Mouse (Mus musculus) kidney, postnatal 0 days (tissue): ENCODE results near the gene Krtap6-1. TPM values are rescaled to one million over a fixed set of nuclear protein-coding genes. Genes with fewer than 3 reads are reported as not detected.
"Not testable (repeated sequence)": the region's sequence is repeated elsewhere in the genome, so short reads cannot be mapped to it uniquely, and the experiment has no call there.

Experiments
- ATAC-seq: fragments of 200-750 bp; cut with Nextera tagmentation; replicated peaks from 2 replicates; pipeline ENCODE4 v1.8.0; 2017; ENCODE audit warnings: low read depth, moderate number of reproducible peaks, moderate TSS enrichment, moderate library complexity; ENCODE audit not compliant: low FRiP score
- DNase-seq: peaks from one replicate; pipeline ENCODE4 v3.0.0-alpha.2; 2016; ENCODE audit warnings: low spot score
- H3K27ac ChIP-seq: fragments of 300-500 bp; sonication (generic); 2 replicates; pipeline ENCODE4 v1.5.1; 2014; ENCODE audit warnings: mild to moderate bottlenecking
- H3K27me3 ChIP-seq: fragments of 300-500 bp; sonication (generic); 2 replicates; pipeline ENCODE4 v1.6.1; 2014; ENCODE audit warnings: low read length, mixed read lengths; ENCODE audit not compliant: insufficient read depth
- H3K36me3 ChIP-seq: fragments of 300-500 bp; sonication (generic); 2 replicates; pipeline ENCODE4 v1.6.1; 2014; ENCODE audit warnings: low read length, mixed read lengths; ENCODE audit not compliant: insufficient read depth
- H3K4me1 ChIP-seq: fragments of 300-500 bp; sonication (generic); replicated peaks from 2 replicates; pipeline ENCODE4 v1.6.1; 2014; ENCODE audit warnings: antibody characterized with exemption, low read length, mixed read lengths; ENCODE audit not compliant: insufficient read depth
- H3K4me2 ChIP-seq: fragments of 300-500 bp; sonication (generic); 2 replicates; pipeline ENCODE4 v1.6.1; 2014; ENCODE audit warnings: mild to moderate bottlenecking, low read length, moderate library complexity, mixed read lengths
- H3K4me3 ChIP-seq: fragments of 300-500 bp; sonication (generic); replicated peaks from 2 replicates; pipeline ENCODE4 v1.5.1; 2014; ENCODE audit warnings: low read depth, low read length
- H3K9ac ChIP-seq: fragments of 300-500 bp; sonication (generic); 2 replicates; pipeline ENCODE4 v1.6.1; 2014; ENCODE audit warnings: low read depth, low read length
- H3K9me3 ChIP-seq: fragments of 300-500 bp; sonication (generic); replicated peaks from 2 replicates; pipeline ENCODE4 v1.6.1; 2016; ENCODE audit warnings: low read length, inconsistent platforms, mixed read lengths
- CTCF ChIP-seq: IDR thresholded peaks from 2 replicates; pipeline ENCODE4 v1.5.1; 2016; ENCODE audit warnings: antibody characterized with exemption, low read depth, mild to moderate bottlenecking, moderate library complexity
- WGBS: fragments of 180-500 bp; shearing (Covaris S2); extraction: QIAGEN DNeasy Blood & Tissue Kit; methylation state at CpG from one replicate; pipeline ENCODE4 v1.1.7; 2014; 5-methylcytosine and 5-hydroxymethylcytosine counted together
- polyA plus RNA-seq: library from polyadenylated mRNA; unstranded; fragments of >200 nt; fragmentation: Nextera tagmentation; extraction: Ambion mirVana; gene quantifications from 2 replicates; pipeline ENCODE4 v1.2.1, GENCODE M21; 2015

Gene Krtap6-1
- not detected in 2 replicates for polyA plus RNA-seq

DNA sequence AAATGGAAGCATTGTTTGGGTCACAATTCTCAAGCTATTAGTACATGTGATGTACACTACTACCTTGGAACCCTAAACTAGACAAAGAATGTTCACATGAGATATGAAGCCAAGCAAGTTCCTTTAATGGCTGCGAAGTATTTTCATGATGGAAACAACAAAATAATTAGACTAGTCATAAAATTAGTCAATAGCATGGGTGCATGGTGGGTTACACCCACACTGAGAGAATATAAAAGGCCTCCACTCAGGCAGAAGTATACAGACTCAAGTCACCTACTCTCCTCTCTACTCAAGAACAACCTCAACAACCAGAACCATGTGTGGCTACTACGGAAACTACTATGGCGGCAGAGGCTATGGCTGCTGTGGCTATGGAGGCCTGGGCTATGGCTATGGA, at the start of gene Krtap6-1:
TSS of gene Krtap6-1 (plus strand) at position 301 of the 400 bp plus-strand sequence.
- ATAC-seq, H3K36me3 ChIP-seq, DNase-seq, H3K9ac ChIP-seq, H3K4me3 ChIP-seq, H3K27me3 ChIP-seq, H3K9me3 ChIP-seq, H3K4me2 ChIP-seq, H3K27ac ChIP-seq, H3K4me1 ChIP-seq: not testable (repeated sequence)
- WGBS, result 91% methylated on average over 3 of the region's 3 CpGs

DNA sequence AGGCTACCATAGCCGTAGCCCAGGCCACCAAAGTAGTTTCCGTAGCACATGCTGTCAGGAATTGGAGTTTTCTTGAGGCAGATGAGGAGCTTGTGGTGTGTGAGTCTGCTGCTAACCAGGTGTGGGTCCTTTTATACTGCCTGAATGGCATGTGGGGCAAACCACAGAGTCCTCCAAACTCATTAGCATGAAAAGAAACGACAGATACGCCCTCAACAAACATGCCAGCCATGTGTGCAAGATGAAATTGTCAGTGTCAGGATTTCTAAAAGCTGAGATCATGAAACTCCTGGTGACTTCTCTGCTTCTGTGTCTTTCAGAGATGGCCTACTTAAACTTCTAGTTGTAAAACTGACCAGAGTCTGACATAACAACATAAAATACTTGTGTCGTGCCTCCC, 20.8 kb upstream of the Krtap6-1 start, which contains the start of gene Krtap22-2:
TSS of gene Krtap22-2 (minus strand) at position 101 of the 400 bp plus-strand sequence.
- H3K27me3 ChIP-seq, result no peaks in the 10 kb centered on the region
- WGBS, result 81% methylated on average over 5 of the region's 5 CpGs
- ATAC-seq, result no peak
- H3K9ac ChIP-seq, result no peak within 1 kb of the TSS
- no peaks in the 10 kb centered on the region for H3K36me3 ChIP-seq
- H3K4me3 ChIP-seq, result no peak within 1 kb of the TSS
- no peak for DNase-seq
- no peaks in the 10 kb centered on the region for H3K4me1 ChIP-seq
- H3K27ac ChIP-seq, result no peak within 1 kb of the TSS
- no peak for TF ChIP-seq CTCF
- no peak within 1 kb of the TSS for H3K4me2 ChIP-seq
- H3K9me3 ChIP-seq, result no peaks in the 10 kb centered on the region

DNA sequence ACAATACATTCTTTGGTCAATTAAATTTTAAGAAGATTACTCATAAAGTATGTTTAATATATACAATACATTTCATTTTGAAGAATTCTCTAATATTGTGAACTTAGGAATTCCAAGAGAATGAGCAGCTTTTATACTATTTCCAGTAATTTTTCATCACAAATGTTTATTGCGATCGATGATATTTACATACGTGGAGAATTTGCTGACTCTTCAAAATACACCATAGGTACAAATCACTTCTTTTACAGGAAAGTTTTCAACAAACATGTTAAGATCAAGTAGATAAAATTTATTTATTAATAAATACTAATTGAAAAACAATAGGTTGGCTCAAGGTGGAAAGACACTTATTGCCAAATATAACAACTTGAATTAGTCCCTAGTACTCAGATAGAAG, 17.5 kb upstream of the Krtap6-1 start:
- H3K36me3 ChIP-seq, result no peaks in the 10 kb centered on the region
- H3K9ac ChIP-seq, result no peak overlapping the region
- ATAC-seq (no peak), DNase-seq (no peak)
- no peak overlapping the region for H3K4me2 ChIP-seq
- no peak overlapping the region for H3K4me3 ChIP-seq
- no peaks in the 10 kb centered on the region for H3K27me3 ChIP-seq
- no peaks in the 10 kb centered on the region for H3K9me3 ChIP-seq
- no peaks in the 10 kb centered on the region for H3K4me1 ChIP-seq
- no peak overlapping the region for H3K27ac ChIP-seq
- 95% methylated on average over 3 of the region's 3 CpGs for WGBS
- no peak for TF ChIP-seq CTCF

DNA sequence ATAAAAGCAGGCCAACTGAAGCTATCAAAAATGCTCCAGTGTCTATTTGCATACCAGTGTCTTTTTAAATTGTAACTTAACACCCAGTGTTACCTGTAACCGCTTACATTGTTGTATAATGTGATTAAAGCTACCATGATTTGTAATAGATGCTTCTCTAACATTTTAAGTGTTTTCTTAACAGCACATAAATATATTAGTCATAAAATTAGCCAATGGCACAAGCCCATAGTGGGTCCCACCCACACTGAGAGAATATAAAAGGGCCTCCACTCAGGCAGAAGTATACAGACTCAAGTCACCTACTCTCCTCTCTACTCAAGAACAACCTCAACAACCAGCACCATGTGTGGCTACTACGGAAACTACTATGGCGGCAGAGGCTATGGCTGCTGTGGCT, 16.5 kb upstream of the Krtap6-1 start, which contains the start of gene Gm10229:
TSS of gene Gm10229 (plus strand) at position 301 of the 400 bp plus-strand sequence.
- 90% methylated on average over 1 of the region's 3 CpGs for WGBS
- not testable (repeated sequence) for H3K9me3 ChIP-seq, H3K36me3 ChIP-seq, H3K27me3 ChIP-seq, H3K27ac ChIP-seq, H3K9ac ChIP-seq, H3K4me1 ChIP-seq, H3K4me3 ChIP-seq, DNase-seq, ATAC-seq, H3K4me2 ChIP-seq

DNA sequence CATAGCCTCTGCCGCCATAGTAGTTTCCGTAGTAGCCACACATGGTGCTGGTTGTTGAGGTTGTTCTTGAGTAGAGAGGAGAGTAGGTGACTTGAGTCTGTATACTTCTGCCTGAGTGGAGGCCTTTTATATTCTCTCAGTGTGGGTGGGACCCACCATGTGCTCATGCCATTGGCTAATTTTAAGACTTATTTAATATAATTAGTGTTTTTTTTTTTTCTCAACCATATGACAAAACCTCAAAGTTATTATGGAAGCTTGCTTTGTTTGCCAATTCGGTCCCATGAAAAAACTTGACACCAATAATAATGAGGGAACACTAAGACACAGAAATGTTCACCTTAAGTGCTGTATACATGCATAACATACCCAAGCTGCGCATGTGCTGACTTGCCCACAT, 9.9 kb downstream of the Krtap6-1 start, which contains the start of gene Gm10228:
TSS of gene Gm10228 (minus strand) at position 101 of the 400 bp plus-strand sequence.
- H3K4me3 ChIP-seq, H3K36me3 ChIP-seq, H3K9ac ChIP-seq, H3K9me3 ChIP-seq, H3K4me1 ChIP-seq, H3K4me2 ChIP-seq, H3K27ac ChIP-seq, ATAC-seq, H3K27me3 ChIP-seq, DNase-seq: not testable (repeated sequence)
- WGBS, result 90% methylated on average over 2 of the region's 4 CpGs

DNA sequence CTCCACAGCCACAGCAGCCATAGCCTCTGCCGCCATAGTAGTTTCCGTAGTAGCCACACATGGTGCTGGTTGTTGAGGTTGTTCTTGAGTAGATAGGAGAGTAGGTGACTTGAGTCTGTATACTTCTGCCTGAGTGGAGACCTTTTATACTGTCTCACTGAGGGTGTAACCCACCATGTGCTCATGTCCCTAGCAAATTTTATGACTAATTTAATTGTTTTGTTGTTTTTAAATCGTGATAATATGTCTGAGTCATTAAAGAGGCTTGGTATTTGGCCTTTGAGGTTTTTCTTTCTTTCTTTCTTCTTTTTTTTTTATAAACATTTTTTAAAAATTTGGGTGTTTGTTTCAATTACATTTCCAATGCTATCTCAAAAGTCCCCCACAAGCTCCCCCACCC, 16.3 kb downstream of the Krtap6-1 start, which contains the start of gene Krtap6-5:
TSS of gene Krtap6-5 (minus strand) at position 101 of the 400 bp plus-strand sequence.
- Histone ChIP-seq H3K27me3 (no peaks in the 10 kb centered on the region), H3K4me2 (no peak within 1 kb of the TSS), H3K4me3 (no peak within 1 kb of the TSS), H3K9ac (no peak within 1 kb of the TSS), H3K27ac (no peak within 1 kb of the TSS), H3K36me3 (no peaks in the 10 kb centered on the region), H3K9me3 (no peaks in the 10 kb centered on the region), H3K4me1 (no peaks in the 10 kb centered on the region)
- WGBS, result 72% methylated on average over 3 of the region's 3 CpGs
- TF ChIP-seq CTCF, result no peak
- ATAC-seq (no peak), DNase-seq (no peak)

DNA sequence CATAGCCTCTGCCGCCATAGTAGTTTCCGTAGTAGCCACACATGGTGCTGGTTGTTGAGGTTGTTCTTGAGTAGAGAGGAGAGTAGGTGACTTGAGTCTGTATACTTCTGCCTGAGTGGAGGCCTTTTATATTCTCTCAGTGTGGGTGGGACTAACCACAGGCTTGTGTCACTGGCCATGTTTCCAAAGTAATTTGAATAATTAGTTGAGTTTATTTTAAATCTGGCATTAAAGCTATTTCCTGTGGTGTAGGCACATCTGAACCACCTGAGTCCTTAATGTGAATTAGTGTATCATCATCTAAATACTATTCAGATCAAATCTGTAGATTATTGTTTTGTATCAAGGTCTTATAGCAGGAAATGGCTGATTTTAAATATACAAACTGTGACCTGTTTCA, 32.4 kb downstream of the Krtap6-1 start, which contains the start of gene 1110025L11Rik:
TSS of gene 1110025L11Rik (minus strand) at position 101 of the 400 bp plus-strand sequence.
- H3K4me3 ChIP-seq, H3K36me3 ChIP-seq, H3K27ac ChIP-seq, DNase-seq, H3K4me1 ChIP-seq, H3K9me3 ChIP-seq, H3K4me2 ChIP-seq, H3K27me3 ChIP-seq, H3K9ac ChIP-seq, ATAC-seq: not testable (repeated sequence)
- WGBS, result no CpG with 5 or more reads among the region's 2 CpGs

DNA sequence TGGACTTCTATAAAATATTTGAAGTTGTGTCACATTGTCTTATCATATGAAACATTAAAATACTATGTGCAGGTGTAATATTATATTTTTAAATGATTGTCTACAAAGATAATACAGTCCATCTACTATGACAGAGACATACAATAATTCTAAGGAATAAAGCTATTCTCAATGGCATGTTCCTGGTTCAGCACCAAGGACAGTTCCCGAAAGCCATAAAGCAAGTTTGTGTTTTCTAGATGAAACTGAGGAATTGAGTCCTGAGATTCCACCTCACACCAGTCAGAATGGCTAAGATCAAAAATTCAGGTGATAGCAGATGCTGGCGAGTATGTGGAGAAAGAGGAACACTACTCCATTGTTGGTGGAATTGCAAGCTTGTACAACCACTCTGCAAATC, 39.5 kb downstream of the Krtap6-1 start:
- WGBS, result 76% methylated on average over 2 of the region's 2 CpGs
- H3K27ac ChIP-seq, H3K4me2 ChIP-seq, H3K36me3 ChIP-seq, H3K4me3 ChIP-seq, H3K4me1 ChIP-seq, H3K9ac ChIP-seq, ATAC-seq, H3K9me3 ChIP-seq, H3K27me3 ChIP-seq: not testable (repeated sequence)
- peak; percentile 54 for DNase-seq
